ENCODE assay signal across 16 mouse cellular contexts in the genomic region with DNA sequence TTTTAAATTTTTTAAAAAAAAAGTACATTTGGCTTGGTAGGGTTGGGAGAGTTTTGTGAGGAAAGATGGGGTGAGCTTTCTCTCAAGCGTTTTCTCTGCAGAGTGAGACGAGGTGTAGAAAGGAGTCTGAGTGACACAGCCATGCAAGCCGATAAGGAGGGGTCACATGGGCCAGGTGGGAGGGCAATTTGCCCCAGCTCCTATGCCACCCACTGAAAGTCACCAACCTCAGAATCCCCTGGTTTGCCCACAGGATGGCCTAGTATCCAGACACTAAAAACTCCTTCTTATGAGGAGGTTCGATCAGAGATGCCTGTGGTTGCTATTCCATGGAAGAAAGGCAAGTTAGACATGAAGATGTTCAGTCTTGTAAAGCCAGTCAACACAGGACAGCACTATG.
DNase-seq lines count a peak whose midpoint lies in the region; ATAC-seq and TF ChIP-seq lines count a peak whose summit lies in the region.
"Had no signal": no experiment of that assay in that cellular context is flagged by ENCODE, and none has a peak within 500 bp of the region (broad histone marks: within the 10 kb centered on the region; RNA-seq: fewer than 3 reads in every experiment).

No protein-coding gene starts in this region.

- no peak for DNase-seq in heart, adult 2 months
- no peak for DNase-seq in heart, adult 8-10 months (ENCODE audit: low spot score)
- DNase-seq in kidney, postnatal 14 days, result no peak
- DNase-seq in limb, embryonic 10.5 days (ENCODE audit: low spot score), result no peak
- DNase-seq in gastrocnemius, postnatal 36 days, result no peak
- DNase-seq: adrenal gland, adult 2 months; cerebellum, adult 11-12 months; kidney, postnatal 10 days; layer of hippocampus, adult 9-11 months; lung, adult 2 months had no signal

- peak overlapping the region; percentile 63 for H3K27ac ChIP-seq in heart, adult 2 months
- H3K27ac ChIP-seq in kidney, embryonic 16.5 days (ENCODE audit: low read length), result 0 out of 2 replicates have a peak overlapping the region, but pooled peaks have one; percentile 24
- peak overlapping the region; percentile 52 for H3K27ac ChIP-seq in embryonic facial prominence, embryonic 13.5 days
- peak overlapping the region; percentile 3; the same call in 1 of the 2 replicates for H3K27ac ChIP-seq in limb, embryonic 10.5 days
- H3K27ac ChIP-seq: neural tube, embryonic 13.5 days had no signal

- TF ChIP-seq CTCF in heart, adult 2 months (IDR thresholded peaks at IDR 0.05), result no peak

- intact Hi-C loops in heart, adult 2 months (cut with DNase I), result no loop called here
- intact Hi-C loops in gastrocnemius, postnatal 36 days (cut with DNase I), result loop anchor here (2.0 to 10.0 kb wide), 2 partner anchors 129 to 355 kb away; no protein-coding TSS in a partner anchor

- H3K9ac ChIP-seq in heart, adult 2 months (ENCODE audit: low read depth, low read length), result no peak overlapping the region
- H3K9ac ChIP-seq in kidney, embryonic 16.5 days (replicated peaks; ENCODE audit: low read length), result no peak overlapping the region
- H3K9ac ChIP-seq in embryonic facial prominence, embryonic 13.5 days, result no peak overlapping the region
- H3K9ac ChIP-seq: neural tube, embryonic 13.5 days had no signal

- peaks cover 3% of the 10 kb centered on the region for H3K4me1 ChIP-seq in heart, adult 2 months (ENCODE audit: control insufficient read depth, insufficient read depth, low read length)
- peaks cover 28% of the 10 kb centered on the region for H3K4me1 ChIP-seq in kidney, embryonic 16.5 days (ENCODE audit: insufficient read depth, low read length)
- peaks cover 32% of the 10 kb centered on the region for H3K4me1 ChIP-seq in embryonic facial prominence, embryonic 13.5 days
- peaks cover 36% of the 10 kb centered on the region for H3K4me1 ChIP-seq in limb, embryonic 10.5 days

- no peak for TF ChIP-seq EP300 in heart, adult 2 months (IDR thresholded peaks at IDR 0.05; ENCODE audit: insufficient read depth, low read depth, low read length)

- no peak overlapping the region for H3K4me2 ChIP-seq in kidney, embryonic 16.5 days (replicated peaks; ENCODE audit: low read depth, low read length)
- no peak overlapping the region for H3K4me2 ChIP-seq in embryonic facial prominence, embryonic 13.5 days
- H3K4me2 ChIP-seq: neural tube, embryonic 13.5 days had no signal

- no peaks in the 10 kb centered on the region for H3K36me3 ChIP-seq in heart, adult 2 months (ENCODE audit: control insufficient read depth, insufficient read depth, low read length)
- H3K36me3 ChIP-seq in kidney, embryonic 16.5 days (ENCODE audit: insufficient read depth, low read length), result no peaks in the 10 kb centered on the region
- no peaks in the 10 kb centered on the region for H3K36me3 ChIP-seq in embryonic facial prominence, embryonic 13.5 days
- no peaks in the 10 kb centered on the region for H3K36me3 ChIP-seq in limb, embryonic 10.5 days
- H3K36me3 ChIP-seq: G1E; neural tube, embryonic 13.5 days had no signal

- no peaks in the 10 kb centered on the region for H3K9me3 ChIP-seq in kidney, embryonic 16.5 days (ENCODE audit: low read length)
- H3K9me3 ChIP-seq in embryonic facial prominence, embryonic 13.5 days, result no peaks in the 10 kb centered on the region
- H3K9me3 ChIP-seq in limb, embryonic 10.5 days (replicated peaks), result no peaks in the 10 kb centered on the region
- H3K9me3 ChIP-seq: G1E; megakaryocyte, embryonic 14.5 days; neural tube, embryonic 13.5 days had no signal

- WGBS in heart, adult 2 months, result 61% methylated on average over 4 of the region's 4 CpGs
- 64% methylated on average over 4 of the region's 4 CpGs for WGBS in kidney, embryonic 16.5 days
- 75% methylated on average over 4 of the region's 4 CpGs for WGBS in embryonic facial prominence, embryonic 13.5 days
- 65% methylated on average over 4 of the region's 4 CpGs for WGBS in limb, embryonic 10.5 days

- H3K27me3 ChIP-seq in heart, adult 2 months (ENCODE audit: control insufficient read depth, insufficient read depth, low read length), result no peaks in the 10 kb centered on the region
- no peaks in the 10 kb centered on the region for H3K27me3 ChIP-seq in kidney, embryonic 16.5 days (ENCODE audit: insufficient read depth, low read length)
- H3K27me3 ChIP-seq in embryonic facial prominence, embryonic 13.5 days, result no peaks in the 10 kb centered on the region
- H3K27me3 ChIP-seq in limb, embryonic 10.5 days (ENCODE audit: low read depth, poor library complexity, severe bottlenecking), result no peaks in the 10 kb centered on the region
- H3K27me3 ChIP-seq: neural tube, embryonic 13.5 days had no signal

- H3K4me3 ChIP-seq in heart, adult 2 months, result no peak overlapping the region
- H3K4me3 ChIP-seq in kidney, embryonic 16.5 days (ENCODE audit: low read length), result no peak overlapping the region
- no peak overlapping the region for H3K4me3 ChIP-seq in embryonic facial prominence, embryonic 13.5 days
- H3K4me3 ChIP-seq in limb, embryonic 10.5 days, result no peak overlapping the region
- H3K4me3 ChIP-seq: megakaryocyte, embryonic 14.5 days; neural tube, embryonic 13.5 days had no signal

- TF ChIP-seq POLR2A in heart, adult 2 months (IDR thresholded peaks at IDR 0.05; ENCODE audit: insufficient read depth, low read depth, low read length), result no peak

- no peak for ATAC-seq in kidney, embryonic 16.5 days (ENCODE audit: low FRiP score, low TSS enrichment)
- no peak for ATAC-seq in embryonic facial prominence, embryonic 13.5 days (ENCODE audit: insufficient number of reproducible peaks, insufficient read depth, low FRiP score, low TSS enrichment, low read depth)
- no peak for ATAC-seq in monocyte, adult 5-6 weeks (replicated peaks; ENCODE audit: insufficient number of reproducible peaks, low FRiP score, low TSS enrichment, poor library complexity, severe bottlenecking)

- no peaks in the 10 kb centered on the region for H3K79me2 ChIP-seq in heart, adult 2 months (replicated peaks; ENCODE audit: control insufficient read depth, insufficient read depth, low read length)

Comparison
In these comparisons a context has a peak if more than half of its experiments do, and no peak if none do; other contexts are left out.
1. H3K27ac ChIP-seq: peak in every context shown above with its lines; median percentile 63 in heart, adult 2 months; 52 in embryonic facial prominence, embryonic 13.5 days; 24 in kidney, embryonic 16.5 days; 3 in limb, embryonic 10.5 days.